Mouse (Mus musculus) spleen, adult 2 months (tissue): ENCODE results near the gene Steap3.

Source experiments
- CTCF ChIP-seq: fragments of 200-500 bp; IDR thresholded peaks from 2 replicates; pipeline ENCODE4 v1.5.1; 2011; ENCODE audit warnings: mild to moderate bottlenecking, inconsistent platforms; ENCODE audit not compliant: insufficient read depth, insufficient read length, insufficient replicate concordance; ENCODE audit errors: extremely low read depth
- POLR2A ChIP-seq: fragments of 200-500 bp; IDR thresholded peaks from 2 replicates; pipeline ENCODE4 v1.6.1; 2011; ENCODE audit warnings: low read depth, low read length, inconsistent platforms

- TF ChIP-seq POLR2A (no peak), CTCF (no peak)
These were observed 33.3 kb upstream of the Steap3 start for GRCm38 (mm10) chr1:120305801-120306200.
